Mouse (Mus musculus): ENCODE measurements around the gene Ncaph. TPM values are rescaled to one million over a fixed set of nuclear protein-coding genes. Genes with fewer than 3 reads are reported as not detected.
"Not testable (repeated sequence)": the region's sequence is repeated elsewhere in the genome, so short reads cannot be mapped to it uniquely, and the experiment has no call there.

The Ncaph gene
- polyA plus RNA-seq, 1 experiment from 2014 or later: 75.2 TPM

DNA sequence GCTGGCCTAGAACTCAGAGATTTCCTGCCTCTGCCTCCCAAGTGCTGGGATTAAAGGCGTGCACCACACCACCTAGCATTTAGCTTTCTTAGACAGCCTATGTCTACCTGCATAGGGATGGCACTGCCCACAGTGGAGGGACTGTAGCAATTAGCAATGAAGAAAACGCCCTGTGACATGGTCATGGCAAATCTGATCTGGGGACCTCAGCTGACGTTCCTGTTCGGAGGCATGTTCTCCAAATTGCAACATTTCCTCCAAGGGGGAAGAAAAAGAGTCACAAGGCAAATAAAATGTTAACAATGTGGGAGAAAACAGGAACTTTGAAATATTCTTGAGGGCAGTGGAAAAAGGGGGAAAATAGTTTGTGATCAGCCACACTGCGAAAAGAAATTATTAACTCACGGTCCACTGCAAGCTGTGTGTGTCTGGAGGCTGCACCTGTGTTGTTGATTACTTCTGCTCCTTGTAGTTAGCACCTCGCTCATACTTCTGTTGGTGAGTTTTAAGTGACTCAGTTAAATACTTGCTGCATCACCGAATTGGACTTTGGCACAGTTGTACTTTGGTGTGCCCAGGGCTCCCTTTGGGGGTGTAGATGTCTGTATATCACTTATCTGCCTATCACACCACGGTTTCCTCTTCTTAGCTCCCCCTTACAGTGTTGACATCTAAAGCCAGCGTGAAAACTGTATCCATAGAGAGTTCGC, 53.7 kb downstream of the Ncaph start:
- 70% methylated on average over 11 of the region's 11 CpGs for WGBS (ENCODE audit: insufficient replicate concordance)

DNA sequence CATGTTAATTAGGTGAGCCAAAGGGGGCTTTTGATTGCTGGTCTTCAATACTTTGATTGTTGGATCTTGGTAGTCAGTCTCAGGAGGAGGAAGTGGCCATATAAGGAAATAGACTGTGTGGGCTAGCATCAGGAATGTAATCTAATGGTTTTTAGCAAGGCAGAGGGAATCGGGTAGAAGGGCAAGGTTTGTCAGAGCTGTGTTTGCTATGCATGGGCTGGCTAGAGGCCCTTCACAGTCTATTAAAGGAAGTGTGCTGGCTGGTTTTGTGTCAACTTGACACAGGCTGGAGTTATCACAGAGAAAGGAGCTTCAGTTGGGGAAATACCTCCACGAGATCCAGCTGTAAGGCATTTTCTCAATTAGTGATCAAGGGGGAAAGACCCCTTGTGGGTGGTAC, 54.7 kb downstream of the Ncaph start:
- Histone ChIP-seq H3K36me3 (peaks cover 18% of the 10 kb centered on the region), H3K4me1 (peaks cover 28% of the 10 kb centered on the region)
- not testable (repeated sequence) for H3K27ac ChIP-seq; ATAC-seq; H3K27me3 ChIP-seq (replicated peaks); H3K9me3 ChIP-seq (replicated peaks); H3K9ac ChIP-seq; H3K4me2 ChIP-seq; H3K4me3 ChIP-seq
- 44% methylated on average over 2 of the region's 2 CpGs for WGBS (ENCODE audit: insufficient replicate concordance)

More for the DNA sequence above, 53.7 kb downstream of the Ncaph start:
- H3K4me1 ChIP-seq: peaks cover 28% of the 10 kb centered on the region
- no peak overlapping the region for H3K4me3 ChIP-seq
- ATAC-seq: peak; percentile 38
- peak overlapping the region; percentile 77 for H3K27ac ChIP-seq
- H3K27me3 ChIP-seq (replicated peaks): no peaks in the 10 kb centered on the region
- H3K9ac ChIP-seq: 0 out of 2 replicates have a peak overlapping the region, but pooled peaks have one; percentile 5
- H3K4me2 ChIP-seq: peak overlapping the region; percentile 55
- H3K36me3 ChIP-seq: peaks cover 27% of the 10 kb centered on the region
- no peaks in the 10 kb centered on the region for H3K9me3 ChIP-seq (replicated peaks)

DNA sequence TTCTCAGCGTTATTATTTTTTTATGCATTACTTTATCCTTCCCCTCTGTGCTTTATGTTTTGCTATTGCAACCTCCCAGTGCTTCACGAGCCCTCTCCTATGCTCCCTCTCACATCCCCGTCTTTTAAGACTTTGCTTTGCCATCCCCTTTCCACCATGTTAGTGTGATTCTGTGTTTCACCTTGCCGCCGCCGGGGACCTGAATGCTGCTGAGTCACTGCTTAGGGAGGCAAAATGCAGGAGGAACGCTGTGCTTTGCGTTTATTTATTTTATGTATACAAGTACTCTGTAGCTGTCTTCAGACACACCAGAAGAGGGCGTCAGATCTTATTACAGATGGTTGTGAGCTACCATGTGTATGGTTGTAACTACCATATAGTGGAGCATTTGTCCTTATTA, 56.1 kb downstream of the Ncaph start:
- no peak overlapping the region for H3K27ac ChIP-seq
- ATAC-seq: no peak
- no peak overlapping the region for H3K9ac ChIP-seq
- no peaks in the 10 kb centered on the region for H3K27me3 ChIP-seq (replicated peaks)
- peaks cover 11% of the 10 kb centered on the region for H3K36me3 ChIP-seq
- 68% methylated on average over 9 of the region's 9 CpGs for WGBS (ENCODE audit: insufficient replicate concordance)
- no peaks in the 10 kb centered on the region for H3K9me3 ChIP-seq (replicated peaks)
- no peak overlapping the region for H3K4me3 ChIP-seq
- peaks cover 30% of the 10 kb centered on the region for H3K4me1 ChIP-seq
- H3K4me2 ChIP-seq: no peak overlapping the region

DNA sequence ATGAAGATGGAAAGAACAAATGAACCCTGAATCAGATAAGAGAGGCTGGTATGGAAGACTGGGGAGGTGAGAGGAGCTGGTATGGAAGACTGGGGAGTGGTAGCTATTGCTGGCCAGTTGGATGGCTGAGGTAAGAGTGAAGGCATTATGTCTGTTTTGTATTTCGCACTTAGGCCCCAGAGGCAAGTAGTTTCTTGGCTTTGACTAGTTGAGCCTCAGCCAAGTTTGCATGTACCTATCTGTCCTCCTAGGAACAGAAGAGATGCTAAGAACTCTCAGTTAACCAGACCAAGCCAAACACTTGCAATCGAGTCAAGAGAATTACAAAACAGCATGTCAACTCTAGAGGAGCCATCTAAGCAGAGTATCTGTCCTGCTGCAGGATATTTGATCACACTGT, 59.6 kb downstream of the Ncaph start:
- Histone ChIP-seq H3K4me2 (no peak overlapping the region), H3K27ac (no peak overlapping the region), H3K4me3 (no peak overlapping the region), H3K27me3 (replicated peaks) (no peaks in the 10 kb centered on the region), H3K4me1 (peaks cover 30% of the 10 kb centered on the region), H3K9me3 (replicated peaks) (no peaks in the 10 kb centered on the region), H3K36me3 (0 out of 2 replicates have a peak, but pooled peaks cover 2% of the 10 kb centered on the region), H3K9ac (no peak overlapping the region)
- ATAC-seq: no peak
- WGBS (ENCODE audit: insufficient replicate concordance): 78% methylated on average over 2 of the region's 2 CpGs

DNA sequence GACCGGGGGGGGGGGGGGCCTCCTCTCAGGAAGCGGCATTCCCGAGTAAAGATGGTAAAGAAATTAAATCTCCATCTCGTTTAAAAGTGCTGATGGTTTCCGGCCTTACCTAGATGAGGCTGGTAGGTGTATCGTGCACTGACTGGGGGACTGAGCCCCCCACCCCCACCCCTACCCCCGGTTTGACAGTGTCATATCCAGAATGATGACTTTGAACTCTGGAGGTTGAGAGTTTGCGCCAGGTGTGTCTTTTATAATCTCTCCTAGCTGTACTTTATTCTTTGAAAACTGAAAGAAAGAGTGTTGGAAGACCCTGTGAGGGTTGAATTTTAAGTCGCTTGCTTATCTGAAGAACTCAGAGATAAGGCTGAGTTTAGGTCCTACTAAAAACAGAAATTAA, 62.9 kb downstream of the Ncaph start:
- Histone ChIP-seq H3K9ac (peak overlapping the region; percentile 76), H3K4me2 (peak overlapping the region; percentile 82), H3K27ac (peak overlapping the region; percentile 75), H3K4me1 (peaks cover 26% of the 10 kb centered on the region), H3K36me3 (peaks cover 9% of the 10 kb centered on the region; the same call in 1 of the 2 replicates), H3K9me3 (replicated peaks) (no peaks in the 10 kb centered on the region), H3K4me3 (peak overlapping the region; percentile 75), H3K27me3 (replicated peaks) (no peaks in the 10 kb centered on the region)
- 8% methylated on average over 8 of the region's 9 CpGs for WGBS (ENCODE audit: insufficient replicate concordance)
- peak; percentile 41 for ATAC-seq

DNA sequence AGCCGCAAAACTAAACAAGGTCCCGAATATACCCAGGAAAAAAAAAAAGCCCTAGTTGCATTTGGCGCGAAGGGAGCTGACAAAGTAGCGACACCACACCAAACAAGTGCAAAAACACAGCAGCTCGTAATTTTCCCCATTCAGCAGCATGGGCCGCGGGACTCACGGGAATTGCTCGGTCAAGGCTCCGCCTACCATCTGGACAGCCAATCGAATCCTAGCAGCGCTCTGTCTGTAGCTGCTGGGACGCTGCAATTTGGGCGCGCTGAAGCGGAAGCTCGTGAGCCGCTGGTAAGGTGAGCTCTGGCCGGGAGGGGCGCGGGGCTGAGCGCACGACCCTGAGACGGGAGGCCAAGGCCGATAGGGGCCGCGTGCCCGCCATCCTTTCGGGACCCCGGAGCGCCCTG, 63.3 kb downstream of the Ncaph start, which contains the start of gene Blvra:
Gene Blvra, plus strand, starts transcription at position 231 of the 407 bp plus-strand sequence.
- Histone ChIP-seq H3K27me3 (replicated peaks) (no peaks in the 10 kb centered on the region), H3K9me3 (replicated peaks) (no peaks in the 10 kb centered on the region), H3K27ac (peak within 1 kb of the TSS; percentile 75), H3K9ac (peak within 1 kb of the TSS; percentile 76), H3K4me3 (peak within 1 kb of the TSS; percentile 75), H3K4me2 (peak within 1 kb of the TSS; percentile 82), H3K36me3 (peaks cover 9% of the 10 kb centered on the region; the same call in 1 of the 2 replicates), H3K4me1 (peaks cover 26% of the 10 kb centered on the region)
- WGBS (ENCODE audit: insufficient replicate concordance): under 1% methylated on average over 30 of the region's 32 CpGs
- peak; percentile 99 for ATAC-seq

DNA sequence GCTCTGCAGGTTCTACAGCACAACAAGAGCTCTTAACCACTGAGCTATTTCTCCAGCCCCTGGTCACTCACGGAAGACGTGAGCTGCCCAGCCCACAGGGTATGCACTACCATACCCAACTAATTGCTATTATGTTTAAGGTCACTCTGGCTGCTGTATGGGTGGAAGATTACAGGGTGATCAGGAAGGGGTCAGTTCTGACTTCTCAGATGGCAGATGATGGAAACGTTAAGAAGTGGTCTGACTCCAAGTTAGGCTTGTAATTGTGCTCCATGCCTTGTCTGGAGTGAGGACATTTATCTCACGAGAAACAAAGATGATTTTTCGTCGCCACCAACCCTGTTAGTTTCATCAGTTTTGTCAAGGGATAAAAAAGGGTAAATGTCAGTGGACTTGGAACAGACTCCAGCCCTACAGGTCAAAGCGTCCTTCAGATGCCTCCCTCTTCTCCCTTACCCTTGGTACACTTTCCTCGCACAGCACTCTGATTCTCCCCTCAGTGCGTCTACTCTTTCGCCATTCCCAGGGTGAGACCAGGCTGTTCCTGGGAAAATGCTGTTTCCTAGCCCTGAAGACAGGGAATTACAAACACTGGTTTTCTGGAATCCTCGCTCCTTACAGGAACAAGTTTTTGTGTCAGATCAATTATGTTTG, 63.8 kb downstream of the Ncaph start:
- 22% methylated on average over 11 of the region's 11 CpGs for WGBS (ENCODE audit: insufficient replicate concordance)
- peak overlapping the region; percentile 75 for H3K4me3 ChIP-seq
- H3K36me3 ChIP-seq: peaks cover 9% of the 10 kb centered on the region; the same call in 1 of the 2 replicates
- H3K27ac ChIP-seq: peak overlapping the region; percentile 75
- ATAC-seq: no peak
- H3K4me1 ChIP-seq: peaks cover 26% of the 10 kb centered on the region
- H3K9me3 ChIP-seq (replicated peaks): no peaks in the 10 kb centered on the region
- no peaks in the 10 kb centered on the region for H3K27me3 ChIP-seq (replicated peaks)
- peak overlapping the region; percentile 76 for H3K9ac ChIP-seq
- H3K4me2 ChIP-seq: peak overlapping the region; percentile 82

DNA sequence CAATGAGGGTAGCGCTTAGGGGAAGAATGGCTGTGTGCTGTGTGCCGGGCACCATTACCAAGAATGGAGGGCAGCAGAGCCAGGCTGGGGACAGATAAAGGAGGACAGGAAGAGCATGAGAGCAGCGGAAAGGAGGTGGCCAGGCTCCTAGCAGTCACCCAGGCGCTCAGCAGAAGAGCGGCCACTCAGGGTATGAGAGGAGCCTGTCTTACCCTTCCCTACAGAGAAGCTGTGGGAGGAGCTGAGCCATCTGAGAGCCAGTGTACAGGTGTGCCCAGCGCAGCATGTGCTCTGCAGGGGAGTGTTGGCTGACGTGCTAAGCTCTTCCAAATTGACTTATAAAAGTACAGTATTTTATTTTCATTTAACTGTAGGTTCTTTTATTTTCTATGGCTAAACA, 64.9 kb downstream of the Ncaph start:
- no peaks in the 10 kb centered on the region for H3K27me3 ChIP-seq (replicated peaks)
- no peak overlapping the region for H3K4me3 ChIP-seq
- H3K4me1 ChIP-seq: peaks cover 26% of the 10 kb centered on the region
- WGBS (ENCODE audit: insufficient replicate concordance): 59% methylated on average over 7 of the region's 7 CpGs
- H3K4me2 ChIP-seq: no peak overlapping the region
- H3K36me3 ChIP-seq: peaks cover 11% of the 10 kb centered on the region; the same call in 1 of the 2 replicates
- no peaks in the 10 kb centered on the region for H3K9me3 ChIP-seq (replicated peaks)
- H3K9ac ChIP-seq: no peak overlapping the region
- ATAC-seq: no peak
- no peak overlapping the region for H3K27ac ChIP-seq

DNA sequence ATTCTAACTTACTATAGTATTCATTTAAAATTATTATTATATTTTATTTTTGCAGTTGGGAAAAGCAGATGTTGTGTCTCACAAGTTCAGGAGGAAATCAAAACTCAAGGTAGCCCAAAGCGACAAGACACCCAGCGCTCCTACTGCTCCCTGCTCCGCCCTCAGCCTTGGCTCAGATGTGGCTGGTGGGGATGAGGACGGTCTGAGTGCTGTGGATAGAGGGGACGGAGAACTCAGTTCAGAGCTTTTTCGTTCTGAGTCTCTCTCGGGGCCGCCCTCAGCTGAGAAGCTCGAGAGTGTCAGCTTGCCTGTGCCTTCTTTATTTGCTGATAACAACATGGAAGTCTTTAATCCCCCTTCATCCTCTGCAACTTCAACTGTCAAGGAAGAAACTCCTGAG, 72.3 kb downstream of the Ncaph start:
- Histone ChIP-seq H3K4me2 (no peak overlapping the region), H3K36me3 (peaks cover 63% of the 10 kb centered on the region), H3K27me3 (replicated peaks) (no peaks in the 10 kb centered on the region), H3K27ac (no peak overlapping the region), H3K4me3 (no peak overlapping the region), H3K9me3 (replicated peaks) (no peaks in the 10 kb centered on the region), H3K9ac (no peak overlapping the region), H3K4me1 (no peaks in the 10 kb centered on the region)
- no peak for ATAC-seq
- WGBS (ENCODE audit: insufficient replicate concordance): 84% methylated on average over 9 of the region's 9 CpGs

Other genes starting within 250 kb of the Ncaph start
- 23.6 and 25.0 TPM in 2 replicates for gene Sppl2a, start 200.7 kb downstream of the Ncaph start, polyA plus RNA-seq (2016; fragmentation: Nextera tagmentation; extraction: Ambion mirVana)
- 9.0 and 9.6 TPM in 2 replicates for gene Ap4e1, start 125.2 kb downstream of the Ncaph start, polyA plus RNA-seq (2016; fragmentation: Nextera tagmentation; extraction: Ambion mirVana)
- gene Blvra, start 63.3 kb downstream of the Ncaph start, polyA plus RNA-seq (2016; fragmentation: Nextera tagmentation; extraction: Ambion mirVana): 64.6 and 65.7 TPM in 2 replicates
- gene Itpripl1, start 9.5 kb upstream of the Ncaph start, polyA plus RNA-seq (2016; fragmentation: Nextera tagmentation; extraction: Ambion mirVana): 28.8 and 30.1 TPM in 2 replicates
- gene 1810024B03Rik, start 74.3 kb upstream of the Ncaph start, polyA plus RNA-seq (2016; fragmentation: Nextera tagmentation; extraction: Ambion mirVana): 1.6 and 1.7 TPM in 2 replicates
- 48.2 and 49.0 TPM in 2 replicates for gene Snrnp200, start 74.4 kb upstream of the Ncaph start, polyA plus RNA-seq (2016; fragmentation: Nextera tagmentation; extraction: Ambion mirVana)
- 45.0 and 49.7 TPM in 2 replicates for gene Ciao1, start 113.9 kb upstream of the Ncaph start, polyA plus RNA-seq (2016; fragmentation: Nextera tagmentation; extraction: Ambion mirVana)
- 16.0 and 16.4 TPM in 2 replicates for gene Tmem127, start 114.0 kb upstream of the Ncaph start, polyA plus RNA-seq (2016; fragmentation: Nextera tagmentation; extraction: Ambion mirVana)
- gene Stard7, start 136.3 kb upstream of the Ncaph start, polyA plus RNA-seq (2016; fragmentation: Nextera tagmentation; extraction: Ambion mirVana): 78.4 and 78.5 TPM in 2 replicates
- gene Dusp2, start 202.2 kb upstream of the Ncaph start, polyA plus RNA-seq (2016; fragmentation: Nextera tagmentation; extraction: Ambion mirVana): 7.3 and 8.0 TPM in 2 replicates
- not detected in 2 replicates for gene Astl, start 204.7 kb upstream of the Ncaph start, polyA plus RNA-seq (2016; fragmentation: Nextera tagmentation; extraction: Ambion mirVana)
- 38.3 and 42.5 TPM in 2 replicates for gene Adra2b, start 229.3 kb upstream of the Ncaph start, polyA plus RNA-seq (2016; fragmentation: Nextera tagmentation; extraction: Ambion mirVana)

Measured in liver, embryonic 12.5 days (tissue).